Mouse (Mus musculus) heart, postnatal 0 days (tissue): ENCODE data around the gene Ppip5k1.

Experiments used
- CTCF ChIP-seq: IDR thresholded peaks from 2 replicates; pipeline ENCODE4 v1.5.1; 2016; ENCODE audit warnings: antibody characterized with exemption, control low read depth, low read depth
- EP300 ChIP-seq: IDR thresholded peaks from 2 replicates; pipeline ENCODE4 v1.6.1; 2016; ENCODE audit warnings: antibody characterized with exemption, low read depth

DNA sequence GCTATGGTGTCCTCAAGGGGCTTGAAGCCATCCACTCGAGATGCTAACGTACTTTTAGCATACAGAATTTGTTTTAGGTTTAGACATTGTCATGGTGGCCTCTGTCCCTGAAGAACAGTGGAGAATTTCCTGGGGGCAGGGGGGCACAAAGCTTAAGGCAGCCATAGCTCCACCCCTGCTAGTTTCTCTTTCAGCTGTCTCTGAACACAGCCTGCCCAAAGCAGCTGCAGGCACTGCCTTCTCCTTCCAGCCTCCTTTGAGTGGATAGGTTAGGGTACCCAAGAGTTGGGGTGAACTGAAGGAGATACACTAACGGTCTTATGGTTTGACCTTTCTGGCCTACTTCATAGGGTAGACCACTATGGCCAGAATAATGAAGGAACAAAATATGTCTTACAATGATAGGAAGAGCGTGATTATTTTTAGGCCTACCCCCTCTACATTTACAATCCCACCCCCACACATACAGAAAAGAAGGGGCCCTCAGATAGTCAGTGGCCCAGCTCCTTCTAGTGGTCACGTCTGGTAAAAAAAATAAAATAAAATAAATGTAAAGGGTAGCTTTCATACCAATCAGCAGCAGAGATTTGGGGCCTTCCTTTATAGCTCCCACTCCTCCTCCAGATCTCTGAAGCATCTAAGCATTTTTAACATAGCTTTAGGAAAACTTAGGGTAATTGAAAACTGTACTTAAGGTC, 62.7 kb downstream of the Ppip5k1 start:
- TF ChIP-seq CTCF (no peak), EP300 (no peak)
